In genomic region chr15:99332921-99333675, GRCm38 (mm10) we compare ENCODE assay signal across 8 mouse cellular contexts. TPM values are rescaled to one million over a fixed set of nuclear protein-coding genes. Genes with fewer than 3 reads are reported as not detected.
A peak's percentile ranks its signal among the peaks of the same experiment; 100 is the strongest.
DNase-seq lines count a peak whose midpoint lies in the region; ATAC-seq and TF ChIP-seq lines count a peak whose summit lies in the region.

No protein-coding gene starts in this region.

- peak; percentile 32 for DNase-seq in ovary, postnatal 36 days (ENCODE audit: low spot score)
- DNase-seq in ovary, postnatal 14 days (ENCODE audit: low spot score) = no peak
- peak; percentile 93 for DNase-seq in lung, embryonic 14.5 days
- no peak for DNase-seq in retina, postnatal 1 day

- TF ChIP-seq CTCF in lung, embryonic 14.5 days (IDR thresholded peaks at IDR 0.05; ENCODE audit: low read depth) = peak; percentile 18; the same call in 1 of the 2 replicates

- H3K9me3 ChIP-seq in embryonic facial prominence, embryonic 12.5 days = no peaks in the 10 kb centered on the region
- H3K9me3 ChIP-seq in heart, embryonic 12.5 days (replicated peaks) = no peaks in the 10 kb centered on the region
- H3K9me3 ChIP-seq in kidney, embryonic 14.5 days (ENCODE audit: control insufficient read depth, low read length) = no peaks in the 10 kb centered on the region
- no peaks in the 10 kb centered on the region for H3K9me3 ChIP-seq in lung, embryonic 14.5 days (ENCODE audit: low read depth, low read length)

- no peak overlapping the region for H3K4me3 ChIP-seq in embryonic facial prominence, embryonic 12.5 days
- no peak overlapping the region for H3K4me3 ChIP-seq in heart, embryonic 12.5 days
- H3K4me3 ChIP-seq in kidney, embryonic 14.5 days (ENCODE audit: low read length) = no peak overlapping the region
- no peak overlapping the region for H3K4me3 ChIP-seq in lung, embryonic 14.5 days (ENCODE audit: low read depth, low read length)

- H3K4me1 ChIP-seq in embryonic facial prominence, embryonic 12.5 days = peaks cover 43% of the 10 kb centered on the region
- H3K4me1 ChIP-seq in heart, embryonic 12.5 days (replicated peaks) = peaks cover 90% of the 10 kb centered on the region
- H3K4me1 ChIP-seq in kidney, embryonic 14.5 days (ENCODE audit: control insufficient read depth, insufficient read depth, low read length) = peaks cover 39% of the 10 kb centered on the region
- peaks cover 32% of the 10 kb centered on the region for H3K4me1 ChIP-seq in lung, embryonic 14.5 days (ENCODE audit: insufficient read depth)

- no peak overlapping the region for H3K9ac ChIP-seq in embryonic facial prominence, embryonic 12.5 days
- H3K9ac ChIP-seq in heart, embryonic 12.5 days = peak overlapping the region; percentile 53
- peak overlapping the region; percentile 19; the same call in 1 of the 2 replicates for H3K9ac ChIP-seq in kidney, embryonic 14.5 days (ENCODE audit: low read depth, low read length)
- H3K9ac ChIP-seq in lung, embryonic 14.5 days = peak overlapping the region; percentile 46

- peak overlapping the region; percentile 96 for H3K27ac ChIP-seq in embryonic facial prominence, embryonic 12.5 days
- H3K27ac ChIP-seq in heart, embryonic 12.5 days (ENCODE audit: poor library complexity, severe bottlenecking) = peak overlapping the region; percentile 97
- H3K27ac ChIP-seq in kidney, embryonic 14.5 days (ENCODE audit: low read depth, low read length) = peak overlapping the region; percentile 97
- peak overlapping the region; percentile 99 for H3K27ac ChIP-seq in lung, embryonic 14.5 days (ENCODE audit: low read depth)

- ATAC-seq in embryonic facial prominence, embryonic 12.5 days (ENCODE audit: insufficient number of reproducible peaks, insufficient read depth, low FRiP score, low TSS enrichment) = peak; percentile 85
- ATAC-seq in heart, embryonic 12.5 days (ENCODE audit: insufficient number of reproducible peaks, low FRiP score) = peak; percentile 81
- ATAC-seq in kidney, embryonic 14.5 days (ENCODE audit: low FRiP score, low TSS enrichment) = peak; percentile 90
- peak; percentile 92 for ATAC-seq in lung, embryonic 14.5 days (ENCODE audit: insufficient read depth)
- peak; percentile 56 for ATAC-seq in neutrophil, adult 5-6 weeks (ENCODE audit: extremely low read depth, insufficient number of reproducible peaks, low FRiP score, poor library complexity, severe bottlenecking)

- H3K36me3 ChIP-seq in embryonic facial prominence, embryonic 12.5 days = peaks cover 26% of the 10 kb centered on the region
- peaks cover 29% of the 10 kb centered on the region for H3K36me3 ChIP-seq in heart, embryonic 12.5 days
- peaks cover 25% of the 10 kb centered on the region for H3K36me3 ChIP-seq in kidney, embryonic 14.5 days (ENCODE audit: control insufficient read depth, insufficient read depth, low read length)
- H3K36me3 ChIP-seq in lung, embryonic 14.5 days (ENCODE audit: insufficient read depth) = peaks cover 36% of the 10 kb centered on the region

- H3K4me2 ChIP-seq in embryonic facial prominence, embryonic 12.5 days (replicated peaks) = 0 out of 2 replicates have a peak overlapping the region, but pooled peaks have one; percentile 4
- H3K4me2 ChIP-seq in heart, embryonic 12.5 days = peak overlapping the region; percentile 32
- no peak overlapping the region for H3K4me2 ChIP-seq in kidney, embryonic 14.5 days (replicated peaks; ENCODE audit: low read depth, low read length)
- H3K4me2 ChIP-seq in lung, embryonic 14.5 days = peak overlapping the region; percentile 45

- no peaks in the 10 kb centered on the region for H3K27me3 ChIP-seq in embryonic facial prominence, embryonic 12.5 days
- H3K27me3 ChIP-seq in heart, embryonic 12.5 days (replicated peaks) = no peaks in the 10 kb centered on the region
- H3K27me3 ChIP-seq in kidney, embryonic 14.5 days (ENCODE audit: control insufficient read depth, insufficient read depth, low read length) = no peaks in the 10 kb centered on the region
- H3K27me3 ChIP-seq in lung, embryonic 14.5 days (ENCODE audit: insufficient read depth, low read length) = no peaks in the 10 kb centered on the region

- WGBS in embryonic facial prominence, embryonic 12.5 days = 24% methylated on average over 9 of the region's 9 CpGs
- 19% methylated on average over 9 of the region's 9 CpGs for WGBS in heart, embryonic 12.5 days
- WGBS in kidney, embryonic 14.5 days = 14% methylated on average over 9 of the region's 9 CpGs
- 23% methylated on average over 9 of the region's 9 CpGs for WGBS in lung, embryonic 14.5 days

RNA-seq across cellular contexts. Expression of gene Fmnl3, which starts 37.2 kb away (rescaled TPM):
- polyA plus RNA-seq in embryonic facial prominence, embryonic 12.5 days (2016; fragmentation: Nextera tagmentation; extraction: Ambion mirVana) = 32.6 and 37.0 TPM in 2 replicates
- 17.2 and 21.0 TPM in 2 replicates for polyA plus RNA-seq in heart, embryonic 12.5 days (2016; fragmentation: Nextera tagmentation; extraction: Ambion mirVana)
- 15.0 and 27.9 TPM in 2 replicates for polyA plus RNA-seq in kidney, embryonic 14.5 days (2014; fragmentation: Nextera tagmentation; extraction: Ambion mirVana)
- 31.7 and 33.5 TPM in 2 replicates for polyA plus RNA-seq in lung, embryonic 14.5 days (2014; fragmentation: Nextera tagmentation; extraction: Ambion mirVana)
- 32.8 and 34.3 TPM in 2 replicates for total RNA-seq in neutrophil, adult 5-6 weeks (2017)

RNA-seq across cellular contexts. Expression of gene Fam186b, which starts 37.4 kb away (rescaled TPM):
- 0.09 and 0.32 TPM in 2 replicates for polyA plus RNA-seq in embryonic facial prominence, embryonic 12.5 days (2016; fragmentation: Nextera tagmentation; extraction: Ambion mirVana)
- 0.27 and 0.31 TPM in 2 replicates for polyA plus RNA-seq in heart, embryonic 12.5 days (2016; fragmentation: Nextera tagmentation; extraction: Ambion mirVana)
- polyA plus RNA-seq in kidney, embryonic 14.5 days (2014; fragmentation: Nextera tagmentation; extraction: Ambion mirVana) = 0.07 and 0.22 TPM in 2 replicates
- polyA plus RNA-seq in lung, embryonic 14.5 days (2014; fragmentation: Nextera tagmentation; extraction: Ambion mirVana) = 0.05 and 0.15 TPM in 2 replicates
- not detected in 2 replicates for total RNA-seq in neutrophil, adult 5-6 weeks (2017)

RNA-seq across cellular contexts. Expression of gene Prpf40b, which starts 38.2 kb away (rescaled TPM):
- polyA plus RNA-seq in embryonic facial prominence, embryonic 12.5 days (2016; fragmentation: Nextera tagmentation; extraction: Ambion mirVana) = 79.5 and 80.0 TPM in 2 replicates
- polyA plus RNA-seq in heart, embryonic 12.5 days (2016; fragmentation: Nextera tagmentation; extraction: Ambion mirVana) = 44.0 and 44.4 TPM in 2 replicates
- polyA plus RNA-seq in kidney, embryonic 14.5 days (2014; fragmentation: Nextera tagmentation; extraction: Ambion mirVana) = 39.5 and 63.9 TPM in 2 replicates
- 48.3 and 59.1 TPM in 2 replicates for polyA plus RNA-seq in lung, embryonic 14.5 days (2014; fragmentation: Nextera tagmentation; extraction: Ambion mirVana)
- total RNA-seq in neutrophil, adult 5-6 weeks (2017) = 6.1 and 13.2 TPM in 2 replicates

RNA-seq across cellular contexts. Expression of gene Tmbim6, which starts 59.6 kb away (rescaled TPM):
- polyA plus RNA-seq in embryonic facial prominence, embryonic 12.5 days (2016; fragmentation: Nextera tagmentation; extraction: Ambion mirVana) = 256 and 268 TPM in 2 replicates
- polyA plus RNA-seq in heart, embryonic 12.5 days (2016; fragmentation: Nextera tagmentation; extraction: Ambion mirVana) = 251 and 253 TPM in 2 replicates
- polyA plus RNA-seq in kidney, embryonic 14.5 days (2014; fragmentation: Nextera tagmentation; extraction: Ambion mirVana) = 321 and 409 TPM in 2 replicates
- polyA plus RNA-seq in lung, embryonic 14.5 days (2014; fragmentation: Nextera tagmentation; extraction: Ambion mirVana) = 327 and 339 TPM in 2 replicates
- 314 and 339 TPM in 2 replicates for total RNA-seq in neutrophil, adult 5-6 weeks (2017)

Comparison
In these comparisons a context has a peak if more than half of its experiments do, and no peak if none do; other contexts are left out.
1. DNase-seq: peak in ovary, postnatal 36 days (single experiment) and lung, embryonic 14.5 days (single experiment); none in ovary, postnatal 14 days (single experiment) and retina, postnatal 1 day (single experiment).
2. Peak in every context shown above with its lines, with median percentiles within 50 percentile points of each other: ATAC-seq and H3K27ac ChIP-seq.